Mouse (Mus musculus): ENCODE data around the gene Dock9. TPM values are rescaled to one million over a fixed set of nuclear protein-coding genes. Genes with fewer than 3 reads are reported as not detected.

The Dock9 gene
- polyA plus RNA-seq, 1 experiment = 0.04 TPM

GRCm38 (mm10) chr14:121500577-121500976 is 297.1 kb downstream of the Dock9 start:
- TF ChIP-seq TAL1 (IDR thresholded peaks at IDR 0.05; ENCODE audit: low read length) = no peak
- no peak for TF ChIP-seq GATA1 (IDR thresholded peaks at IDR 0.05; ENCODE audit: low read length)
- Histone ChIP-seq H3K27me3 (ENCODE audit: control insufficient read depth) (peaks cover 18% of the 10 kb centered on the region), H3K4me3 (replicated peaks) (no peak overlapping the region), H3K9me3 (ENCODE audit: control insufficient read depth, low read length) (no peaks in the 10 kb centered on the region), H3K4me1 (ENCODE audit: control insufficient read depth) (no peaks in the 10 kb centered on the region), H3K36me3 (ENCODE audit: control insufficient read depth) (no peaks in the 10 kb centered on the region)

GRCm38 (mm10) chr14:121499769-121500168 is 297.9 kb downstream of the Dock9 start:
- H3K4me1 ChIP-seq (ENCODE audit: control insufficient read depth) = no peaks in the 10 kb centered on the region
- no peaks in the 10 kb centered on the region for H3K9me3 ChIP-seq (ENCODE audit: control insufficient read depth, low read length)
- TF ChIP-seq GATA1 (IDR thresholded peaks at IDR 0.05; ENCODE audit: low read length) (no peak), TAL1 (IDR thresholded peaks at IDR 0.05; ENCODE audit: low read length) (no peak)
- H3K4me3 ChIP-seq (replicated peaks) = no peak overlapping the region
- no peaks in the 10 kb centered on the region for H3K36me3 ChIP-seq (ENCODE audit: control insufficient read depth)
- peaks cover 9% of the 10 kb centered on the region for H3K27me3 ChIP-seq (ENCODE audit: control insufficient read depth)

GRCm38 (mm10) chr14:121497800-121498199 is 299.8 kb downstream of the Dock9 start:
- no peaks in the 10 kb centered on the region for H3K27me3 ChIP-seq (ENCODE audit: control insufficient read depth)
- no peaks in the 10 kb centered on the region for H3K36me3 ChIP-seq (ENCODE audit: control insufficient read depth)
- no peak overlapping the region for H3K4me3 ChIP-seq (replicated peaks)
- TF ChIP-seq GATA1 (IDR thresholded peaks at IDR 0.05; ENCODE audit: low read length) = no peak
- TF ChIP-seq TAL1 (IDR thresholded peaks at IDR 0.05; ENCODE audit: low read length) = no peak
- no peaks in the 10 kb centered on the region for H3K9me3 ChIP-seq (ENCODE audit: control insufficient read depth, low read length)
- no peaks in the 10 kb centered on the region for H3K4me1 ChIP-seq (ENCODE audit: control insufficient read depth)

- Histone ChIP-seq H3K9me3 (ENCODE audit: control insufficient read depth, low read length) (no peaks in the 10 kb centered on the region), H3K27me3 (ENCODE audit: control insufficient read depth) (no peaks in the 10 kb centered on the region), H3K36me3 (ENCODE audit: control insufficient read depth) (no peaks in the 10 kb centered on the region), H3K4me1 (ENCODE audit: control insufficient read depth) (no peaks in the 10 kb centered on the region), H3K4me3 (replicated peaks) (no peak overlapping the region)
- no peak for TF ChIP-seq GATA1 (IDR thresholded peaks at IDR 0.05; ENCODE audit: low read length)
- TF ChIP-seq TAL1 (IDR thresholded peaks at IDR 0.05; ENCODE audit: low read length) = no peak
These were observed 301.9 kb downstream of the Dock9 start for GRCm38 (mm10) chr14:121495741-121496140.

GRCm38 (mm10) chr14:121495120-121495519 is 302.5 kb downstream of the Dock9 start:
- TF ChIP-seq TAL1 (IDR thresholded peaks at IDR 0.05; ENCODE audit: low read length) = no peak
- TF ChIP-seq GATA1 (IDR thresholded peaks at IDR 0.05; ENCODE audit: low read length) = no peak
- Histone ChIP-seq H3K36me3 (ENCODE audit: control insufficient read depth) (no peaks in the 10 kb centered on the region), H3K9me3 (ENCODE audit: control insufficient read depth, low read length) (no peaks in the 10 kb centered on the region), H3K4me1 (ENCODE audit: control insufficient read depth) (no peaks in the 10 kb centered on the region), H3K27me3 (ENCODE audit: control insufficient read depth) (no peaks in the 10 kb centered on the region), H3K4me3 (replicated peaks) (no peak overlapping the region)

- TF ChIP-seq TAL1 (IDR thresholded peaks at IDR 0.05; ENCODE audit: low read length) = no peak
- no peak for TF ChIP-seq GATA1 (IDR thresholded peaks at IDR 0.05; ENCODE audit: low read length)
- Histone ChIP-seq H3K27me3 (ENCODE audit: control insufficient read depth) (no peaks in the 10 kb centered on the region), H3K4me1 (ENCODE audit: control insufficient read depth) (no peaks in the 10 kb centered on the region), H3K36me3 (ENCODE audit: control insufficient read depth) (no peaks in the 10 kb centered on the region), H3K9me3 (ENCODE audit: control insufficient read depth, low read length) (no peaks in the 10 kb centered on the region), H3K4me3 (replicated peaks) (no peak overlapping the region)
These were observed 303.4 kb downstream of the Dock9 start for GRCm38 (mm10) chr14:121494238-121494637.

GRCm38 (mm10) chr14:121493712-121494111 is 303.9 kb downstream of the Dock9 start:
- TF ChIP-seq GATA1 (IDR thresholded peaks at IDR 0.05; ENCODE audit: low read length) (no peak), TAL1 (IDR thresholded peaks at IDR 0.05; ENCODE audit: low read length) (no peak)
- Histone ChIP-seq H3K36me3 (ENCODE audit: control insufficient read depth) (no peaks in the 10 kb centered on the region), H3K9me3 (ENCODE audit: control insufficient read depth, low read length) (no peaks in the 10 kb centered on the region), H3K27me3 (ENCODE audit: control insufficient read depth) (no peaks in the 10 kb centered on the region), H3K4me1 (ENCODE audit: control insufficient read depth) (no peaks in the 10 kb centered on the region), H3K4me3 (replicated peaks) (no peak overlapping the region)

- no peaks in the 10 kb centered on the region for H3K36me3 ChIP-seq (ENCODE audit: control insufficient read depth)
- no peaks in the 10 kb centered on the region; the same call in 1 of the 2 replicates for H3K9me3 ChIP-seq (ENCODE audit: control insufficient read depth, low read length)
- no peak overlapping the region for H3K4me3 ChIP-seq (replicated peaks)
- H3K4me1 ChIP-seq (ENCODE audit: control insufficient read depth) = no peaks in the 10 kb centered on the region
- H3K27me3 ChIP-seq (ENCODE audit: control insufficient read depth) = no peaks in the 10 kb centered on the region
- TF ChIP-seq TAL1 (IDR thresholded peaks at IDR 0.05; ENCODE audit: low read length) = no peak
- no peak for TF ChIP-seq GATA1 (IDR thresholded peaks at IDR 0.05; ENCODE audit: low read length)
These were observed 305.3 kb downstream of the Dock9 start for GRCm38 (mm10) chr14:121492328-121492727.

Other genes starting within 250 kb of the Dock9 start
- gene Ubac2, start 80.8 kb upstream of the Dock9 start, polyA plus RNA-seq (2012) = 1.3 TPM in 2 replicates
- 0.03 TPM in 1 of 2 replicates, not detected in the other for gene Gpr18, start 117.9 kb upstream of the Dock9 start, polyA plus RNA-seq (2012)
- gene Gpr183, start 167.4 kb upstream of the Dock9 start, polyA plus RNA-seq (2012) = 0.02 and 0.03 TPM in 2 replicates
- gene Timm8a2, start 236.8 kb upstream of the Dock9 start, polyA plus RNA-seq (2012) = not detected in 2 replicates

All from erythroblast, embryonic 14.5 days (primary cell).